Mouse (Mus musculus): Measurements from ENCODE around the gene Tnfrsf25. TPM values are rescaled to one million over a fixed set of nuclear protein-coding genes. Genes with fewer than 3 reads are reported as not detected.

The Tnfrsf25 gene
- total and polyA plus RNA-seq, 2 experiments from 2014 or later, result 0.48 to 1.6 TPM

GRCm38 (mm10) chr4:152131809-152132771 is 16.4 kb downstream of the Tnfrsf25 start:
- Histone ChIP-seq H3K27ac (no peak overlapping the region), H3K4me1 (ENCODE audit: insufficient read depth, low read length) (peaks cover 11% of the 10 kb centered on the region), H3K36me3 (ENCODE audit: insufficient read depth, low read length) (no peaks in the 10 kb centered on the region), H3K9ac (replicated peaks; ENCODE audit: low read length) (0 out of 2 replicates have a peak overlapping the region, but pooled peaks have one; percentile 9), H3K27me3 (ENCODE audit: insufficient read depth, low read length) (peaks cover 63% of the 10 kb centered on the region), H3K4me2 (ENCODE audit: low read depth, low read length) (0 out of 2 replicates have a peak overlapping the region, but pooled peaks have one; percentile 54), H3K9me3 (ENCODE audit: low read length) (no peaks in the 10 kb centered on the region), H3K4me3 (ENCODE audit: low read length) (no peak overlapping the region)
- DNase-seq (ENCODE audit: low spot score) (peak; percentile 34), ATAC-seq (peak; percentile 36; the same call in 1 of the 2 replicates)
- whole genome bisulfite sequencing, result 8% methylated on average over 50 of the region's 50 CpGs
- no peak for TF ChIP-seq CTCF (IDR thresholded peaks at IDR 0.05; ENCODE audit: low read depth)

DNA sequence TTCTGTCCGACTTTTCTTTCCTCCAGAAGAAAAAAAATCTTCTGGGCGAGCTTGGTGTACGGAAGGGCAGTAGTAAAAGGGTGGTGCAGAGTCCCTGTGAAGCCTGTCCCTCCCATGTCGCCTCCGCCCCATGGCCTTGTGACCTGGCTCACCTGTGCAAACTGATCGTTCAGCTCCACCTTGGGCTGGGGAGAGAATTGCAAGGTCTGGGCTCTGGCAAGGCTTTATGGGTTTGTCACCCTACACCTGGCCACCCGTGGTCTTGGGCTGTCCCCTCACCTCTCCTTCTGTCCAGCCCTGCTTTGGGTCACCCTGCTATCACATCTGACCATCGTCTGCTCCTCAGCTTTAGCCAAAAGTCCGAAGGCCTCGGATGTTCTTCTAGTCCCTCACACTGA is 17.0 kb downstream of the Tnfrsf25 start:
- H3K36me3 ChIP-seq (ENCODE audit: insufficient read depth, low read length), result no peaks in the 10 kb centered on the region
- H3K27ac ChIP-seq, result no peak overlapping the region
- peaks cover 11% of the 10 kb centered on the region for H3K4me1 ChIP-seq (ENCODE audit: insufficient read depth, low read length)
- no peak for TF ChIP-seq CTCF (IDR thresholded peaks at IDR 0.05; ENCODE audit: low read depth)
- ATAC-seq (no peak), DNase-seq (ENCODE audit: low spot score) (no peak)
- H3K9me3 ChIP-seq (ENCODE audit: low read length), result no peaks in the 10 kb centered on the region
- 40% methylated on average over 10 of the region's 10 CpGs for WGBS
- peaks cover 56% of the 10 kb centered on the region for H3K27me3 ChIP-seq (ENCODE audit: insufficient read depth, low read length)
- no peak overlapping the region for H3K9ac ChIP-seq (replicated peaks; ENCODE audit: low read length)
- no peak overlapping the region for H3K4me3 ChIP-seq (ENCODE audit: low read length)
- H3K4me2 ChIP-seq (ENCODE audit: low read depth, low read length), result no peak overlapping the region

- peaks cover 52% of the 10 kb centered on the region for H3K27me3 ChIP-seq (ENCODE audit: insufficient read depth, low read length)
- no peak overlapping the region for H3K27ac ChIP-seq
- H3K9me3 ChIP-seq (ENCODE audit: low read length), result no peaks in the 10 kb centered on the region
- no peak overlapping the region for H3K4me3 ChIP-seq (ENCODE audit: low read length)
- DNase-seq (ENCODE audit: low spot score) (no peak), ATAC-seq (no peak)
- no peak overlapping the region for H3K9ac ChIP-seq (replicated peaks; ENCODE audit: low read length)
- no peak overlapping the region for H3K4me2 ChIP-seq (ENCODE audit: low read depth, low read length)
- H3K4me1 ChIP-seq (ENCODE audit: insufficient read depth, low read length), result peaks cover 11% of the 10 kb centered on the region
- no peaks in the 10 kb centered on the region for H3K36me3 ChIP-seq (ENCODE audit: insufficient read depth, low read length)
- TF ChIP-seq CTCF (IDR thresholded peaks at IDR 0.05; ENCODE audit: low read depth), result no peak
- WGBS, result 66% methylated on average over 5 of the region's 5 CpGs
Measured at GRCm38 (mm10) chr4:152133213-152133612, 17.5 kb downstream of the Tnfrsf25 start.

DNA sequence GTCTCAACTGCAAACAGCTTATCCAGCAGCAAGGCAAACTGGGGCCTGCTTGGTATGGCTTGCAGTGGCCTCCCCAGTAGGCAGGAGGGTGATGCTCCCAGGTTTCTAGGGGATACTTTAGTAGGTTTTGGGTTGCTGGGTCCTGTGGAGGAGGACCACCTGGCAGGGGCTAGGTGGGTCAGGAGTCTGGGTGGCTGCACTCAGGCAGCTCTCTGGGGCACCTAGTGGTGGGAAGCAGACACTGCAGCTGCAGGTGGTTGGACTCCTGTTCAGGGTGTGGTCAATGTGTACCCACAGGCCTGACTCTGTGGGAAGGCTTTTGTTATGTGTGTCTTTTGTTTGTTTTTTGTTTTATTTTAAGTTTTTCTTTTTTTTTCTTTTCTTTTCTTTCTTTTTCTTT is 18.8 kb downstream of the Tnfrsf25 start:
- peak; percentile 76 for TF ChIP-seq CTCF (IDR thresholded peaks at IDR 0.05; ENCODE audit: low read depth)
- H3K4me1 ChIP-seq (ENCODE audit: insufficient read depth, low read length), result peaks cover 15% of the 10 kb centered on the region
- peak; percentile 32 for DNase-seq (ENCODE audit: low spot score)

DNA sequence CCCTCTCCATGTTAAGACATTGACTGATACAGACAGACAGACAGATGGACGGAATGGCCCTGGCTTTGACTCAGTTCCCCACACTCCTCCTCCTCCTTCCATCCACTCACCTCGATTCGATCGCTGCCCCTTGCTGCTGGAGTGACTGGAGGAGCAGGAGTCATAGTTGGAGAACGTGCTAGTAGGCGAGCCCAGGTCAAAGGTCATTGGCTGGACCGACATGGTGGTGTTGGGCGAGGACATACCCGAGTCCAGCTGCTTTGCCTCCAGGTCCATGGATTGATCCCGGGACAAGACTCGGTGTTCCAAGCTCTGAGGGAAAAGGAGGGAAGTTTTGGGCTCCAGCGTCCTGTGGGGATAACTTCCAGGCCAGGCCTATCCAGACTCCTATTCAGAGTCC is 19.6 kb downstream of the Tnfrsf25 start:
- no peaks in the 10 kb centered on the region for H3K9me3 ChIP-seq (ENCODE audit: low read length)
- no peak overlapping the region for H3K27ac ChIP-seq
- peaks cover 33% of the 10 kb centered on the region for H3K27me3 ChIP-seq (ENCODE audit: insufficient read depth, low read length)
- peaks cover 15% of the 10 kb centered on the region for H3K4me1 ChIP-seq (ENCODE audit: insufficient read depth, low read length)
- H3K4me2 ChIP-seq (ENCODE audit: low read depth, low read length), result no peak overlapping the region
- ATAC-seq (no peak), DNase-seq (ENCODE audit: low spot score) (no peak)
- H3K4me3 ChIP-seq (ENCODE audit: low read length), result no peak overlapping the region
- TF ChIP-seq CTCF (IDR thresholded peaks at IDR 0.05; ENCODE audit: low read depth), result no peak
- no peak overlapping the region for H3K9ac ChIP-seq (replicated peaks; ENCODE audit: low read length)
- WGBS, result 82% methylated on average over 12 of the region's 12 CpGs
- no peaks in the 10 kb centered on the region for H3K36me3 ChIP-seq (ENCODE audit: insufficient read depth, low read length)

More for the DNA sequence above, 18.8 kb downstream of the Tnfrsf25 start:
- Histone ChIP-seq H3K4me2 (ENCODE audit: low read depth, low read length) (no peak overlapping the region), H3K36me3 (ENCODE audit: insufficient read depth, low read length) (no peaks in the 10 kb centered on the region), H3K27ac (no peak overlapping the region), H3K9me3 (ENCODE audit: low read length) (no peaks in the 10 kb centered on the region), H3K4me3 (ENCODE audit: low read length) (no peak overlapping the region), H3K27me3 (ENCODE audit: insufficient read depth, low read length) (peaks cover 39% of the 10 kb centered on the region), H3K9ac (replicated peaks; ENCODE audit: low read length) (no peak overlapping the region)
- ATAC-seq, result no peak

DNA sequence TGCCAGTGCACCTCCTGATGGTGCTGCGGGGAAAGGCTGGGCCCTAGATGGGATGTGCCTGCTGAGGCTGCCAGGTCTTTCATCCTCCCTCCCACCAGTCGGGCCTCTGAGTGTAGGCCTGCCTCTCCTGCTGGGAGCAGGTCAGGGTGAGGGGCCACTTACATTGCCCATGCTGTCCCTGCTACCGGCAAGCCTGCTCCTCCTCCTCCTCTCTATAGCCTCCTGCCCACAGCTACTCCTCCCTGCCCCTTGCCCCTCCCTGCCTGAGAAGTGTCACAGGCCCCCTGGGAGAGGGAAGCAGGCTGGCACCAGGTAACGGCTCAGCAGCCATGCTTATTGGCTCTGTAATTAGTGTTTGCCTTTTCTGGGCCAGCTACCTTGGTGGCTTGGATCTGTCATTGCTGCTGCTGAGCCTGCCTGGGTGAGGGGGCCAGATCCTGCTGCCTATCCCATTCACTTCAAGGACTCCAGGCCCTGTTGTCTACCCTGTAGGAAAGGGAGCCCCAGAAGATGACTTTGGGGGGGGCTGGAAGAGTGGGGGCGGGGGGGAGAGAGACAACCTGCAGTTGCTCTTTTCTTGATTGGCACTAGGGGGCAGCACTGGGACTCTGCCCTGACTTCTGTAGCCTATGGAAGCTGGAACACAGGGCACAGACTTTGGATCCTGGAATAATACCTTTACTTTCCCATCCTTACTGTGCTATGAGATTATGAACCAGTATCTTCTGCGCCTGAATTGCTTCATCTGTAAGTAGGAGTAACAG is 20.6 kb downstream of the Tnfrsf25 start:
- 28% methylated on average over 6 of the region's 6 CpGs for WGBS
- 0 out of 2 replicates have a peak, but pooled peaks cover 7% of the 10 kb centered on the region for H3K4me1 ChIP-seq (ENCODE audit: insufficient read depth, low read length)
- H3K4me2 ChIP-seq (ENCODE audit: low read depth, low read length), result no peak overlapping the region
- H3K9ac ChIP-seq (replicated peaks; ENCODE audit: low read length), result no peak overlapping the region
- no peak overlapping the region for H3K4me3 ChIP-seq (ENCODE audit: low read length)
- ATAC-seq, result no peak
- TF ChIP-seq CTCF (IDR thresholded peaks at IDR 0.05; ENCODE audit: low read depth), result peak; percentile 74
- H3K27ac ChIP-seq, result no peak overlapping the region
- no peaks in the 10 kb centered on the region for H3K9me3 ChIP-seq (ENCODE audit: low read length)
- peak; percentile 38 for DNase-seq (ENCODE audit: low spot score)
- peaks cover 30% of the 10 kb centered on the region for H3K27me3 ChIP-seq (ENCODE audit: insufficient read depth, low read length)
- H3K36me3 ChIP-seq (ENCODE audit: insufficient read depth, low read length), result no peaks in the 10 kb centered on the region
